Mouse (Mus musculus): ENCODE results near the gene Asb18. TPM values are rescaled to one million over a fixed set of nuclear protein-coding genes. Genes with fewer than 3 reads are reported as not detected.

The Asb18 gene
- total and polyA plus RNA-seq, 2 experiments from 2014 or later = 1.6 to 17.3 TPM

- Histone ChIP-seq H3K4me2 (ENCODE audit: low read depth, low read length) (no peak overlapping the region), H3K36me3 (replicated peaks; ENCODE audit: control insufficient read depth, insufficient read depth, low read length) (no peaks in the 10 kb centered on the region), H3K9me3 (replicated peaks; ENCODE audit: control insufficient read depth, low read length) (no peaks in the 10 kb centered on the region), H3K27me3 (ENCODE audit: control insufficient read depth, insufficient read depth, low read length) (no peaks in the 10 kb centered on the region), H3K27ac (ENCODE audit: low read depth) (no peak overlapping the region), H3K4me3 (ENCODE audit: low read depth, low read length) (no peak overlapping the region), H3K9ac (replicated peaks; ENCODE audit: low read depth, low read length) (no peak overlapping the region), H3K4me1 (ENCODE audit: control insufficient read depth, insufficient read depth) (peaks cover 5% of the 10 kb centered on the region; the same call in 1 of the 2 replicates)
- 69% methylated on average over 7 of the region's 7 CpGs for WGBS
- no peak for DNase-seq (ENCODE audit: low spot score)
- no peak for ATAC-seq (ENCODE audit: insufficient read depth, low read depth)
- TF ChIP-seq CTCF (IDR thresholded peaks at IDR 0.05; ENCODE audit: low read depth) = peak; percentile 14; the same call in 1 of the 2 replicates
- no peak for TF ChIP-seq EP300 (IDR thresholded peaks at IDR 0.05; ENCODE audit: low read depth)
Observed at GRCm38 (mm10) chr1:90012850-90013249, 1.6 kb downstream of the Asb18 start.

- TF ChIP-seq CTCF (IDR thresholded peaks at IDR 0.05; ENCODE audit: low read depth) (no peak), EP300 (IDR thresholded peaks at IDR 0.05; ENCODE audit: low read depth) (no peak)
- 81% methylated on average over 3 of the region's 3 CpGs for WGBS
- H3K9me3 ChIP-seq (replicated peaks; ENCODE audit: control insufficient read depth, low read length) = no peaks in the 10 kb centered on the region
- no peak for ATAC-seq (ENCODE audit: insufficient read depth, low read depth)
- H3K27me3 ChIP-seq (ENCODE audit: control insufficient read depth, insufficient read depth, low read length) = no peaks in the 10 kb centered on the region
- H3K9ac ChIP-seq (replicated peaks; ENCODE audit: low read depth, low read length) = no peak overlapping the region
- no peak for DNase-seq (ENCODE audit: low spot score)
- H3K36me3 ChIP-seq (replicated peaks; ENCODE audit: control insufficient read depth, insufficient read depth, low read length) = no peaks in the 10 kb centered on the region
- no peaks in the 10 kb centered on the region for H3K4me1 ChIP-seq (ENCODE audit: control insufficient read depth, insufficient read depth)
- no peak overlapping the region for H3K4me2 ChIP-seq (ENCODE audit: low read depth, low read length)
- no peak overlapping the region for H3K4me3 ChIP-seq (ENCODE audit: low read depth, low read length)
- no peak overlapping the region for H3K27ac ChIP-seq (ENCODE audit: low read depth)
Observed at GRCm38 (mm10) chr1:90012168-90012567, 2.3 kb downstream of the Asb18 start.

GRCm38 (mm10) chr1:90010077-90010476, 4.4 kb downstream of the Asb18 start:
- Histone ChIP-seq H3K4me3 (ENCODE audit: low read depth, low read length) (no peak overlapping the region), H3K9me3 (replicated peaks; ENCODE audit: control insufficient read depth, low read length) (no peaks in the 10 kb centered on the region), H3K4me2 (ENCODE audit: low read depth, low read length) (no peak overlapping the region), H3K27me3 (ENCODE audit: control insufficient read depth, insufficient read depth, low read length) (no peaks in the 10 kb centered on the region), H3K4me1 (ENCODE audit: control insufficient read depth, insufficient read depth) (no peaks in the 10 kb centered on the region), H3K9ac (replicated peaks; ENCODE audit: low read depth, low read length) (no peak overlapping the region), H3K36me3 (replicated peaks; ENCODE audit: control insufficient read depth, insufficient read depth, low read length) (no peaks in the 10 kb centered on the region), H3K27ac (ENCODE audit: low read depth) (no peak overlapping the region)
- 71% methylated on average over 1 of the region's 1 CpGs for WGBS
- DNase-seq (ENCODE audit: low spot score) = no peak
- no peak for ATAC-seq (ENCODE audit: insufficient read depth, low read depth)
- TF ChIP-seq EP300 (IDR thresholded peaks at IDR 0.05; ENCODE audit: low read depth) (no peak), CTCF (IDR thresholded peaks at IDR 0.05; ENCODE audit: low read depth) (no peak)

DNA sequence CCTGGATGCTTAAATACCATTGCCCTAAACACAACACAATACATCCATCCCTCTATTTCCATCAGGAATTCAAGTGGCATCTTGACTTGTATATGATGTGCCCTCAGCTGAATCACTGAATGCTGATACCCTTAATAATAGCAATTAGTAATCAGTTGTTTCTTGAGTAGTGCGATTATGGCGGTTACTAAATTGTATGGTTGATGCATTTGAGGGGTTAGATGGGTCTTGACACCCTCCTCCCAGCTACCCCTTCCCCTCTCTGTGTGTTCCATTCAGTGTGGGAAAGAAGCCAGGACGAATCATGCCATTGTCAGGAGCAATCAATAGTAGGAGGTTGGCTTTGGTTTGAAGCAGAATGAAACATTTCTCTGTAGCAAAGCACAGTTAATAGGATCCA, 5.3 kb downstream of the Asb18 start:
- Histone ChIP-seq H3K4me3 (ENCODE audit: low read depth, low read length) (no peak overlapping the region), H3K27me3 (ENCODE audit: control insufficient read depth, insufficient read depth, low read length) (no peaks in the 10 kb centered on the region), H3K4me2 (ENCODE audit: low read depth, low read length) (no peak overlapping the region), H3K36me3 (replicated peaks; ENCODE audit: control insufficient read depth, insufficient read depth, low read length) (no peaks in the 10 kb centered on the region), H3K9ac (replicated peaks; ENCODE audit: low read depth, low read length) (no peak overlapping the region), H3K27ac (ENCODE audit: low read depth) (no peak overlapping the region), H3K9me3 (replicated peaks; ENCODE audit: control insufficient read depth, low read length) (no peaks in the 10 kb centered on the region), H3K4me1 (ENCODE audit: control insufficient read depth, insufficient read depth) (no peaks in the 10 kb centered on the region)
- WGBS = 88% methylated on average over 3 of the region's 3 CpGs
- no peak for TF ChIP-seq EP300 (IDR thresholded peaks at IDR 0.05; ENCODE audit: low read depth)
- ATAC-seq (ENCODE audit: insufficient read depth, low read depth) = no peak
- no peak for DNase-seq (ENCODE audit: low spot score)

GRCm38 (mm10) chr1:90006666-90007065, 7.8 kb downstream of the Asb18 start:
- H3K9me3 ChIP-seq (replicated peaks; ENCODE audit: control insufficient read depth, low read length) = no peaks in the 10 kb centered on the region
- H3K4me3 ChIP-seq (ENCODE audit: low read depth, low read length) = no peak overlapping the region
- no peaks in the 10 kb centered on the region for H3K4me1 ChIP-seq (ENCODE audit: control insufficient read depth, insufficient read depth)
- ATAC-seq (ENCODE audit: insufficient read depth, low read depth) (no peak), DNase-seq (ENCODE audit: low spot score) (no peak)
- no peaks in the 10 kb centered on the region for H3K36me3 ChIP-seq (replicated peaks; ENCODE audit: control insufficient read depth, insufficient read depth, low read length)
- H3K4me2 ChIP-seq (ENCODE audit: low read depth, low read length) = no peak overlapping the region
- no peak overlapping the region for H3K9ac ChIP-seq (replicated peaks; ENCODE audit: low read depth, low read length)
- WGBS = 72% methylated on average over 14 of the region's 14 CpGs
- no peak overlapping the region for H3K27ac ChIP-seq (ENCODE audit: low read depth)
- no peaks in the 10 kb centered on the region for H3K27me3 ChIP-seq (ENCODE audit: control insufficient read depth, insufficient read depth, low read length)
- TF ChIP-seq EP300 (IDR thresholded peaks at IDR 0.05; ENCODE audit: low read depth) (no peak), CTCF (IDR thresholded peaks at IDR 0.05; ENCODE audit: low read depth) (no peak)

DNA sequence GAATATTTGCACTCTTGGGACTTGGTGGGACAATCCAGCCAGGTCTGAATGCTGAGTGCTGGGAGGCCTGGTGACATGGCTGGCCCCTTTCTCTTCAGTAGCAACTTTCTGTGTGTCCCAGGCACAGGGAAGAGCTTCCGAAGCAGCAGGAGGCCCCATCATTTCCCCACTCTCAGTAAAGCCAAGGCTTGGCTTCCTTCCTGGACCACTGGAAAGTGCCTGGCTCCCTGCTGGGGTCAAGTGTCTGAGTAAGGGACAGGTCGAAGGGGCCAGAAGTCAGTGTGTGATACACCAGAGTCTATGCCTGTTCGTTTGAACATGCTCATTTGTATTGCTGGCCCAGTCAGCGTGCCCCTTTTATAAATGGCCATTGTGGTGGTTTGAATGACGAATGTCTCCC, 13.5 kb downstream of the Asb18 start:
- 48% methylated on average over 5 of the region's 5 CpGs for WGBS
- no peak overlapping the region for H3K4me2 ChIP-seq (ENCODE audit: low read depth, low read length)
- ATAC-seq (ENCODE audit: insufficient read depth, low read depth) (no peak), DNase-seq (ENCODE audit: low spot score) (no peak)
- no peak overlapping the region for H3K9ac ChIP-seq (replicated peaks; ENCODE audit: low read depth, low read length)
- no peaks in the 10 kb centered on the region for H3K9me3 ChIP-seq (replicated peaks; ENCODE audit: control insufficient read depth, low read length)
- TF ChIP-seq EP300 (IDR thresholded peaks at IDR 0.05; ENCODE audit: low read depth) (no peak), CTCF (IDR thresholded peaks at IDR 0.05; ENCODE audit: low read depth) (no peak)
- H3K27ac ChIP-seq (ENCODE audit: low read depth) = peak overlapping the region; percentile 84; the same call in 1 of the 2 replicates
- no peaks in the 10 kb centered on the region for H3K27me3 ChIP-seq (ENCODE audit: control insufficient read depth, insufficient read depth, low read length)
- H3K36me3 ChIP-seq (replicated peaks; ENCODE audit: control insufficient read depth, insufficient read depth, low read length) = no peaks in the 10 kb centered on the region
- no peak overlapping the region for H3K4me3 ChIP-seq (ENCODE audit: low read depth, low read length)
- H3K4me1 ChIP-seq (ENCODE audit: control insufficient read depth, insufficient read depth) = peaks cover 44% of the 10 kb centered on the region

Data from heart, postnatal 0 days (tissue).